Mouse (Mus musculus): Measurements from ENCODE around the gene Sparcl1. TPM values are rescaled to one million over a fixed set of nuclear protein-coding genes. Genes with fewer than 3 reads are reported as not detected.

The Sparcl1 gene
- polyA plus RNA-seq, 1 experiment: not detected

DNA sequence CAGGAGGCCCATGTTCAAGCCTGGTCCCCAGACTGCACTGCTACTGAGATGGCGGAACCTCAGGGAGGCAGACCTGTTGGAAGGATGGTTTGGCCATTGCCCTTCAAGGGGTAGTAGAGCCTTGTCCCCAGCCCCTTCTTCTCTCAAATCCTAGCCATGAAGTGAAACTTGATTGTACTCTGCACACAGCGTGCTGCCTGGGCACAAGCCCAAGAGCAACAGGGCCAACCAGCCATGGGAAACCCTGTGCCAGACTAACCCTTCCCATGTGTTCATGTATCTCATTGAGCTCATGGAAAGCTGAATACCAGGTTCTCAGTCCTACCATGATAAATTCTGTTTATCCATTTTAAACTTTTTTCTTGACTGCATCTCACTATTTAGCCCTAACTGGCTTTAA is 70.6 kb downstream of the Sparcl1 start:
- Histone ChIP-seq H3K36me3 (ENCODE audit: control insufficient read depth, insufficient read depth) (no peaks in the 10 kb centered on the region), H3K79me3 (ENCODE audit: low read depth) (peaks cover 3% of the 10 kb centered on the region), H3K4me3 (ENCODE audit: insufficient read depth, poor library complexity, severe bottlenecking) (no peak overlapping the region), H3ac (ENCODE audit: control insufficient read depth, insufficient read length, low read depth) (no peak overlapping the region), H3K79me2 (ENCODE audit: control insufficient read depth, insufficient read depth) (peaks cover 11% of the 10 kb centered on the region), H3K27me3 (ENCODE audit: control insufficient read depth, insufficient read depth, insufficient read length) (no peaks in the 10 kb centered on the region)
- TF ChIP-seq MYOG (IDR thresholded peaks at IDR 0.05; ENCODE audit: control insufficient read depth, extremely low read depth, insufficient read length) (no peak), CEBPB (IDR thresholded peaks at IDR 0.05; ENCODE audit: low read depth) (no peak), MAX (IDR thresholded peaks at IDR 0.05) (no peak), CTCF (IDR thresholded peaks at IDR 0.05; ENCODE audit: control insufficient read depth, insufficient read depth, insufficient read length) (no peak), USF1 (IDR thresholded peaks at IDR 0.05; ENCODE audit: low read depth) (no peak), MYOD1 (IDR thresholded peaks at IDR 0.05; ENCODE audit: control insufficient read depth, insufficient read length, low read depth) (no peak), FOSL1 (IDR thresholded peaks at IDR 0.05; ENCODE audit: insufficient read depth, low read length, poor library complexity, severe bottlenecking) (no peak)

DNA sequence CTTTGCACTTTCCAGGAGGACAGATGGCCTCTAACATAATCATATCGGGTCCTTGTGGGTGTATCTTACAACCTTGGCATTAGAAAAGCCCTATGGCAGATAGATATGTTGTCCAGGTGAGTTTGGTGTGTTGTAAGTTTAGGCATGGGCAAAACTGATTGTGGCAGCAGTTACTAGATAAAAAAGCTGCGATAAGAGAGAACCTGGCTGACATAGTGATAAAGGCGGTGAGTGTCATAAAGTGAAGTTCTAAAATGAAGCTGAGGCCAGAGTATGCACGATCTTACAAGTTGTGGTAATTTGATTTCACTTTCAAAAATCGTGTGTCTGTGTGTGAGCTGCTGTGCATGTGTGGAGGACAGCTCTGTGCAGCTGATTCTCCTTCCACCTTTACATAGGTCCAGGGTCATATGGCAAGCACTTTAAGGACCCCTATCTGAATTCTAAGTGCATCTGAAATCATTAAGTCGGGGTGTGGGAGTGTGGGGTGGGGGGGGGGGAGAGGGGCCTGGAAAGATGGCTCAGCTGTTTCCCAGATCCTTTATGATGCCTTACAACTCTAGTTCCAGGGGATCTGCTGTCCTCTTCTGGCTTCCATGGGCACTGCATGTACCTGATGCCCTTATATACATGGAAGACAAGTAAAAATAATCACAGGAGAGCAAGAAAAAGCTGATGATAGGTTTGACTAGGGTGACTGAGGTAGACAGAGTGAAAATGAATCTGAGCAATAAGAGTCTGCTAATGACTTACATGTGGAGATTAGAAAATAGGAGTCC is 74.2 kb downstream of the Sparcl1 start:
- Histone ChIP-seq H3K27me3 (ENCODE audit: control insufficient read depth, insufficient read depth, insufficient read length) (no peaks in the 10 kb centered on the region), H3ac (ENCODE audit: control insufficient read depth, insufficient read length, low read depth) (no peak overlapping the region), H3K36me3 (ENCODE audit: control insufficient read depth, insufficient read depth) (no peaks in the 10 kb centered on the region), H3K79me2 (ENCODE audit: control insufficient read depth, insufficient read depth) (no peaks in the 10 kb centered on the region), H3K79me3 (ENCODE audit: low read depth) (no peaks in the 10 kb centered on the region), H3K4me3 (ENCODE audit: insufficient read depth, poor library complexity, severe bottlenecking) (no peak overlapping the region)
- TF ChIP-seq MAX (IDR thresholded peaks at IDR 0.05) (no peak), FOSL1 (IDR thresholded peaks at IDR 0.05; ENCODE audit: insufficient read depth, low read length, poor library complexity, severe bottlenecking) (no peak), CTCF (IDR thresholded peaks at IDR 0.05; ENCODE audit: control insufficient read depth, insufficient read depth, insufficient read length) (no peak), USF1 (IDR thresholded peaks at IDR 0.05; ENCODE audit: low read depth) (no peak), MYOD1 (IDR thresholded peaks at IDR 0.05; ENCODE audit: control insufficient read depth, insufficient read length, low read depth) (no peak), MYOG (IDR thresholded peaks at IDR 0.05; ENCODE audit: control insufficient read depth, extremely low read depth, insufficient read length) (no peak), CEBPB (IDR thresholded peaks at IDR 0.05; ENCODE audit: low read depth) (no peak)

DNA sequence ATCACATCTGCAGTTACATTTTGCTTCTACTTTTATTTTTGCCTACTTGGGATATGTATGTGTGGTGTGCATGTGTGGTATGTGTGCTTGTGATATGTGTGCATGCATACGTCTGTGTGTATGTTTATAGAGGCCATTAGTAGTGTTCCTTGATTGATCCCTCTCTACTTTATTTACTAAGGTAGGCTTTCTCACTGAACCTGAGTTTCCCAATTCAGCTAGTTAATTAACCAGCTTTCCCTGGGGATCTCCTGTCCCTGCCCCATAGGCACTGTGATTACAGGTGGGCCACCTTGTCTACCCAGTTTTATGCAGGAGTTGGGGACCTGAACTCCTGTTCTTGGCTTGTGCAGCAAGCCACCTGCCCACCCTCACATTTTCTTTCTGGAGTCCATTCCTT is 76.8 kb downstream of the Sparcl1 start:
- TF ChIP-seq CEBPB (IDR thresholded peaks at IDR 0.05; ENCODE audit: low read depth): no peak
- no peak for TF ChIP-seq MAX (IDR thresholded peaks at IDR 0.05)
- TF ChIP-seq MYOD1 (IDR thresholded peaks at IDR 0.05; ENCODE audit: control insufficient read depth, insufficient read length, low read depth): no peak
- TF ChIP-seq CTCF (IDR thresholded peaks at IDR 0.05; ENCODE audit: control insufficient read depth, insufficient read depth, insufficient read length): no peak
- TF ChIP-seq FOSL1 (IDR thresholded peaks at IDR 0.05; ENCODE audit: insufficient read depth, low read length, poor library complexity, severe bottlenecking): no peak
- TF ChIP-seq USF1 (IDR thresholded peaks at IDR 0.05; ENCODE audit: low read depth): no peak
- TF ChIP-seq MYOG (IDR thresholded peaks at IDR 0.05; ENCODE audit: control insufficient read depth, extremely low read depth, insufficient read length): no peak
- H3K27me3 ChIP-seq (ENCODE audit: control insufficient read depth, insufficient read depth, insufficient read length): no peaks in the 10 kb centered on the region
- H3K79me3 ChIP-seq (ENCODE audit: low read depth): no peaks in the 10 kb centered on the region
- H3ac ChIP-seq (ENCODE audit: control insufficient read depth, insufficient read length, low read depth): no peak overlapping the region
- no peak overlapping the region for H3K4me3 ChIP-seq (ENCODE audit: insufficient read depth, poor library complexity, severe bottlenecking)
- H3K79me2 ChIP-seq (ENCODE audit: control insufficient read depth, insufficient read depth): no peaks in the 10 kb centered on the region
- H3K36me3 ChIP-seq (ENCODE audit: control insufficient read depth, insufficient read depth): no peaks in the 10 kb centered on the region

DNA sequence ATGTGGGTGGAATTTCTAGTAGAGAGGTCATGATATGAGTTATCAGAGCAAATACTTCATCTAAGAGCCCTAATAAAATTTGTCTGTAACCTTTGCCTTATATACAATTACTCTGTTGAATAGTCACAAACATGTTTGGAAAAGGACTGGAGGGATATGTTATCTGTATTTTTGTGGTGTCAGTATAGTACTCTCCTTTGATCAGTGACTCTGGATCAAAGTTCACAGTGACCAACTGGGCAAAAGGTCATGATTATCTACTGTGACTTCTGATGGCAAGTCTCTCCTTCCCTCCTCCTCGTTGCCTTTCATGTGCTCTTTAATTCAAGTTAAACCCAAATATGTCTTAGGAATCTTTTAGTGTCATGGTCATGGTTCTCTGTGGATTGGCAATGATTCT is 77.7 kb downstream of the Sparcl1 start:
- TF ChIP-seq CEBPB (IDR thresholded peaks at IDR 0.05; ENCODE audit: low read depth) (no peak), MAX (IDR thresholded peaks at IDR 0.05) (no peak), MYOD1 (IDR thresholded peaks at IDR 0.05; ENCODE audit: control insufficient read depth, insufficient read length, low read depth) (no peak), CTCF (IDR thresholded peaks at IDR 0.05; ENCODE audit: control insufficient read depth, insufficient read depth, insufficient read length) (no peak), FOSL1 (IDR thresholded peaks at IDR 0.05; ENCODE audit: insufficient read depth, low read length, poor library complexity, severe bottlenecking) (no peak), MYOG (IDR thresholded peaks at IDR 0.05; ENCODE audit: control insufficient read depth, extremely low read depth, insufficient read length) (no peak), USF1 (IDR thresholded peaks at IDR 0.05; ENCODE audit: low read depth) (no peak)
- no peak overlapping the region for H3ac ChIP-seq (ENCODE audit: control insufficient read depth, insufficient read length, low read depth)
- H3K27me3 ChIP-seq (ENCODE audit: control insufficient read depth, insufficient read depth, insufficient read length): no peaks in the 10 kb centered on the region
- H3K79me2 ChIP-seq (ENCODE audit: control insufficient read depth, insufficient read depth): no peaks in the 10 kb centered on the region
- H3K4me3 ChIP-seq (ENCODE audit: insufficient read depth, poor library complexity, severe bottlenecking): no peak overlapping the region
- no peaks in the 10 kb centered on the region for H3K36me3 ChIP-seq (ENCODE audit: control insufficient read depth, insufficient read depth)
- no peaks in the 10 kb centered on the region for H3K79me3 ChIP-seq (ENCODE audit: low read depth)

DNA sequence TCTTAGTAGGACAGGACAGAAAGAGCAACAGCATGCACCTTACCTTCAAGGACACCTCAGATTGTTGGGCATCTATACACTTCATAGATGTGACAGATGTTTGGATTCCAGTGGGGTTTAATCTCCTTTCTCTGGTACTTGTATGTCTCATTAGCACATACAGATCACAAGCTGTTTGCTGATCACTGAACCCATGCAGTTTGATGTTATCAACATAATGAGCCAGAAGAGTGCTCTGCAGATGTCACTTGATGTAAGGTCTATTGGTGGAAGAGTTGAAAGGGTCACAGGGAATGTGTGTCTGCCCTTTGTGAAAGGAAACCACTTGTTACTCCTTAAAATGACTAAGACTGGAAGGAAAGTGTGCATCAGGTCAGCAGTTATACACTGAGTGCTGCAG is 78.5 kb downstream of the Sparcl1 start:
- Histone ChIP-seq H3K27me3 (ENCODE audit: control insufficient read depth, insufficient read depth, insufficient read length) (no peaks in the 10 kb centered on the region), H3K36me3 (ENCODE audit: control insufficient read depth, insufficient read depth) (no peaks in the 10 kb centered on the region), H3K79me2 (ENCODE audit: control insufficient read depth, insufficient read depth) (no peaks in the 10 kb centered on the region), H3K4me3 (ENCODE audit: insufficient read depth, poor library complexity, severe bottlenecking) (no peak overlapping the region), H3K79me3 (ENCODE audit: low read depth) (no peaks in the 10 kb centered on the region), H3ac (ENCODE audit: control insufficient read depth, insufficient read length, low read depth) (no peak overlapping the region)
- TF ChIP-seq CTCF (IDR thresholded peaks at IDR 0.05; ENCODE audit: control insufficient read depth, insufficient read depth, insufficient read length): no peak
- no peak for TF ChIP-seq USF1 (IDR thresholded peaks at IDR 0.05; ENCODE audit: low read depth)
- no peak for TF ChIP-seq CEBPB (IDR thresholded peaks at IDR 0.05; ENCODE audit: low read depth)
- no peak for TF ChIP-seq MYOG (IDR thresholded peaks at IDR 0.05; ENCODE audit: control insufficient read depth, extremely low read depth, insufficient read length)
- no peak for TF ChIP-seq MAX (IDR thresholded peaks at IDR 0.05)
- no peak for TF ChIP-seq FOSL1 (IDR thresholded peaks at IDR 0.05; ENCODE audit: insufficient read depth, low read length, poor library complexity, severe bottlenecking)
- TF ChIP-seq MYOD1 (IDR thresholded peaks at IDR 0.05; ENCODE audit: control insufficient read depth, insufficient read length, low read depth): no peak

All from C2C12 (cell line).